Mouse (Mus musculus) heart, embryonic 10.5 days (tissue): ENCODE measurements at regions not wholly inside any gene's neighbourhood (a gene's known extent, or its start where the extent isn't known, plus 50 kb on each side); places are given as distances from the start of the nearest gene placed in this dataset. TPM values are rescaled to one million over a fixed set of nuclear protein-coding genes. Genes with fewer than 3 reads are reported as not detected.

Source experiments
- DNase-seq: peaks from one replicate; pipeline ENCODE4 v3.0.0-alpha.2; 2017; ENCODE audit warnings: low spot score
- H3K27ac ChIP-seq: fragments of 300-500 bp; sonication (generic); 2 replicates; pipeline ENCODE4 v1.5.1; 2016; ENCODE audit warnings: mild to moderate bottlenecking
- H3K27me3 ChIP-seq: fragments of 300-500 bp; sonication (generic); 2 replicates; pipeline ENCODE4 v1.6.1; 2016; ENCODE audit warnings: mild to moderate bottlenecking; ENCODE audit not compliant: poor library complexity, insufficient read depth, severe bottlenecking
- H3K36me3 ChIP-seq: fragments of 300-500 bp; sonication (generic); 2 replicates; pipeline ENCODE4 v1.6.1; 2016; ENCODE audit warnings: mild to moderate bottlenecking, moderate library complexity
- H3K4me1 ChIP-seq: fragments of 300-500 bp; sonication (generic); 2 replicates; pipeline ENCODE4 v1.6.1; 2016; ENCODE audit warnings: mild to moderate bottlenecking
- H3K4me3 ChIP-seq: fragments of 300-500 bp; sonication (generic); 2 replicates; pipeline ENCODE4 v1.5.1; 2016; ENCODE audit warnings: mild to moderate bottlenecking, moderate library complexity
- H3K9me3 ChIP-seq: fragments of 300-500 bp; sonication (generic); 2 replicates; pipeline ENCODE4 v1.6.1; 2016; ENCODE audit warnings: mild to moderate bottlenecking, moderate library complexity
- WGBS: fragments of 180-500 bp; shearing (Covaris S2); methylation state at CpG from one replicate; pipeline ENCODE4 v1.1.7; 2016; 5-methylcytosine and 5-hydroxymethylcytosine counted together
- microRNA-seq: library from miRNA; unstranded; fragments of <30 nt; microRNA quantifications from one replicate; pipeline ENCODE4, GENCODE M21; 2017

- WGBS: 80% methylated on average over 5 of the region's 5 CpGs
- no peaks in the 10 kb centered on the region for H3K27me3 ChIP-seq
- H3K36me3 ChIP-seq: no peaks in the 10 kb centered on the region
- no peak overlapping the region for H3K4me3 ChIP-seq
- H3K9me3 ChIP-seq: no peaks in the 10 kb centered on the region
- no peaks in the 10 kb centered on the region for H3K4me1 ChIP-seq
- H3K27ac ChIP-seq: no peak overlapping the region
- no peak for DNase-seq
These were observed 321.4 kb upstream of the Slitrk5 start for GRCm38 (mm10) chr14:111353518-111353917.

- no peaks in the 10 kb centered on the region for H3K36me3 ChIP-seq
- 51% methylated on average over 1 of the region's 1 CpGs for WGBS
- no peaks in the 10 kb centered on the region for H3K9me3 ChIP-seq
- no peaks in the 10 kb centered on the region for H3K27me3 ChIP-seq
- no peak overlapping the region for H3K4me3 ChIP-seq
- no peak overlapping the region for H3K27ac ChIP-seq
- DNase-seq: no peak
- no peaks in the 10 kb centered on the region for H3K4me1 ChIP-seq
These were observed 278.1 kb upstream of the Slitrk5 start for GRCm38 (mm10) chr14:111396803-111397202.

GRCm38 (mm10) chr14:111400809-111401208, 274.1 kb upstream of the Slitrk5 start:
- no peak overlapping the region for H3K27ac ChIP-seq
- no peaks in the 10 kb centered on the region for H3K4me1 ChIP-seq
- H3K27me3 ChIP-seq: no peaks in the 10 kb centered on the region
- no peaks in the 10 kb centered on the region for H3K36me3 ChIP-seq
- no peaks in the 10 kb centered on the region for H3K9me3 ChIP-seq
- no peak for DNase-seq
- WGBS: 66% methylated on average over 3 of the region's 3 CpGs
- no peak overlapping the region for H3K4me3 ChIP-seq

- no peak overlapping the region for H3K27ac ChIP-seq
- no peaks in the 10 kb centered on the region for H3K36me3 ChIP-seq
- no peaks in the 10 kb centered on the region for H3K4me1 ChIP-seq
- no peak for DNase-seq
- H3K4me3 ChIP-seq: no peak overlapping the region
- WGBS: 78% methylated on average over 1 of the region's 1 CpGs
- H3K9me3 ChIP-seq: no peaks in the 10 kb centered on the region
- no peaks in the 10 kb centered on the region for H3K27me3 ChIP-seq
These were observed 272.4 kb upstream of the Slitrk5 start for GRCm38 (mm10) chr14:111402538-111402937.

GRCm38 (mm10) chr14:111403555-111403954, 271.3 kb upstream of the Slitrk5 start:
- Histone ChIP-seq H3K27ac (no peak overlapping the region), H3K9me3 (no peaks in the 10 kb centered on the region), H3K36me3 (no peaks in the 10 kb centered on the region), H3K4me1 (no peaks in the 10 kb centered on the region), H3K27me3 (no peaks in the 10 kb centered on the region), H3K4me3 (no peak overlapping the region)
- no peak for DNase-seq
- WGBS: 64% methylated on average over 1 of the region's 1 CpGs

- 81% methylated on average over 3 of the region's 3 CpGs for WGBS
- Histone ChIP-seq H3K27me3 (no peaks in the 10 kb centered on the region), H3K4me3 (no peak overlapping the region), H3K9me3 (no peaks in the 10 kb centered on the region), H3K27ac (no peak overlapping the region), H3K36me3 (no peaks in the 10 kb centered on the region), H3K4me1 (no peaks in the 10 kb centered on the region)
- no peak for DNase-seq
These were observed 261.4 kb upstream of the Slitrk5 start for GRCm38 (mm10) chr14:111413543-111413942.

- no peaks in the 10 kb centered on the region for H3K9me3 ChIP-seq
- no peaks in the 10 kb centered on the region for H3K27me3 ChIP-seq
- no peak overlapping the region for H3K27ac ChIP-seq
- DNase-seq: no peak
- 72% methylated on average over 3 of the region's 3 CpGs for WGBS
- no peak overlapping the region for H3K4me3 ChIP-seq
- H3K4me1 ChIP-seq: no peaks in the 10 kb centered on the region
- no peaks in the 10 kb centered on the region for H3K36me3 ChIP-seq
These were observed 256.4 kb upstream of the Slitrk5 start for GRCm38 (mm10) chr14:111418531-111418930.

- no peak overlapping the region for H3K27ac ChIP-seq
- H3K4me1 ChIP-seq: no peaks in the 10 kb centered on the region
- DNase-seq: no peak
- no peaks in the 10 kb centered on the region for H3K9me3 ChIP-seq
- no peaks in the 10 kb centered on the region for H3K36me3 ChIP-seq
- no peaks in the 10 kb centered on the region for H3K27me3 ChIP-seq
- no peak overlapping the region for H3K4me3 ChIP-seq
- WGBS: 89% methylated on average over 2 of the region's 2 CpGs
These were observed 245.6 kb upstream of the Slitrk5 start for GRCm38 (mm10) chr14:111429101-111429857.

Small RNA genes lying in the stretch of these regions (microRNA-seq; reads per million reads assigned to microRNA genes)
- not detected for gene Gm22802
